8 mouse cellular contexts compared by ENCODE assay signal in genomic region chr15:3232168-3232835, GRCm38 (mm10). TPM values are rescaled to one million over a fixed set of nuclear protein-coding genes. Genes with fewer than 3 reads are reported as not detected.
DNase-seq lines count a peak whose midpoint lies in the region; ATAC-seq and TF ChIP-seq lines count a peak whose summit lies in the region.

No protein-coding gene starts in this region.

- ATAC-seq in neural tube, embryonic 11.5 days (ENCODE audit: insufficient read depth, low FRiP score, low TSS enrichment): peak; percentile 83

- H3K4me1 ChIP-seq in cerebellum, adult 2 months (ENCODE audit: control insufficient read depth, insufficient read depth, low read length): no peaks in the 10 kb centered on the region
- no peaks in the 10 kb centered on the region for H3K4me1 ChIP-seq in neural tube, embryonic 11.5 days (ENCODE audit: control insufficient read depth, insufficient read depth, low read length)

- H3K4me3 ChIP-seq in cerebellum, adult 2 months (replicated peaks; ENCODE audit: insufficient read depth, low read depth, low read length): no peak overlapping the region
- no peak overlapping the region for H3K4me3 ChIP-seq in neural tube, embryonic 11.5 days (ENCODE audit: low read depth, low read length)

- H3K9me3 ChIP-seq in neural tube, embryonic 11.5 days (ENCODE audit: control insufficient read depth, low read length): no peaks in the 10 kb centered on the region

- WGBS in cerebellum, adult 2 months: 22% methylated on average over 9 of the region's 9 CpGs
- 9% methylated on average over 9 of the region's 9 CpGs for WGBS in neural tube, embryonic 11.5 days

- H3K9ac ChIP-seq in neural tube, embryonic 11.5 days (ENCODE audit: low read length): no peak overlapping the region

- H3K27me3 ChIP-seq in cerebellum, adult 2 months (ENCODE audit: control insufficient read depth, insufficient read depth, low read length): no peaks in the 10 kb centered on the region
- H3K27me3 ChIP-seq in neural tube, embryonic 11.5 days (ENCODE audit: control insufficient read depth, insufficient read depth, low read length): no peaks in the 10 kb centered on the region

- no peak for TF ChIP-seq POLR2A in cerebellum, adult 2 months (IDR thresholded peaks at IDR 0.05; ENCODE audit: borderline replicate concordance, insufficient read depth, low read length)

- H3K27ac ChIP-seq in cerebellum, adult 2 months (ENCODE audit: insufficient read depth, low read length): 0 out of 2 replicates have a peak overlapping the region, but pooled peaks have one; percentile 7
- no peak overlapping the region for H3K27ac ChIP-seq in neural tube, embryonic 11.5 days (ENCODE audit: low read depth, low read length)

- no peak for TF ChIP-seq CTCF in cerebellum, adult 2 months (IDR thresholded peaks at IDR 0.05; ENCODE audit: borderline replicate concordance, insufficient read depth, low read depth, low read length)

- no peak overlapping the region for H3K4me2 ChIP-seq in neural tube, embryonic 11.5 days (ENCODE audit: low read depth)

- H3K36me3 ChIP-seq in neural tube, embryonic 11.5 days (ENCODE audit: control insufficient read depth, insufficient read depth, low read length): no peaks in the 10 kb centered on the region

- no peak for DNase-seq in cerebellum, adult 2 months
- DNase-seq in cerebellum, postnatal 36 days: no peak
- peak; percentile 32 for DNase-seq in right cerebral cortex, adult 18-20 months
- DNase-seq in right cerebral cortex, postnatal 14 days: no peak
- DNase-seq in kidney, postnatal 4 days: peak; percentile 6 to 25
- peak; percentile 50 for DNase-seq in neural tube, embryonic 11.5 days (ENCODE audit: low spot score)
- DNase-seq in urinary bladder, postnatal 10 days (ENCODE audit: low spot score): no peak
- no peak for DNase-seq in ovary, postnatal 14 days (ENCODE audit: low spot score)

RNA-seq across cellular contexts. Expression of gene Selenop, which starts 36.0 kb away (rescaled TPM):
- 283 and 313 TPM in 2 replicates for polyA plus RNA-seq in cerebellum, adult 2 months (2012; rRNA removed)
- polyA plus RNA-seq in neural tube, embryonic 11.5 days (2014; fragmentation: Nextera tagmentation; extraction: Ambion mirVana): 91.8 and 92.2 TPM in 2 replicates

Comparison
In these comparisons a context has a peak if more than half of its experiments do, and no peak if none do; other contexts are left out.
1. DNase-seq: peak in right cerebral cortex, adult 18-20 months (single experiment), kidney, postnatal 4 days (2 of 2) and neural tube, embryonic 11.5 days (single experiment); none in cerebellum, adult 2 months (0 of 2), cerebellum, postnatal 36 days (0 of 2), right cerebral cortex, postnatal 14 days (single experiment), urinary bladder, postnatal 10 days (single experiment) and ovary, postnatal 14 days (single experiment).